Mouse (Mus musculus) bone marrow macrophage, adult 2 months (primary cell): ENCODE measurements around the gene Cdc37l1.

Experiments
- CTCF ChIP-seq: IDR thresholded peaks from 2 replicates; pipeline ENCODE4 v1.5.1; 2012; ENCODE audit warnings: low read depth, mild to moderate bottlenecking, low read length, moderate library complexity
- POLR2A ChIP-seq: IDR thresholded peaks from 2 replicates; pipeline ENCODE4 v1.6.1; 2012; ENCODE audit warnings: mild to moderate bottlenecking, low read depth, low read length, borderline replicate concordance

- TF ChIP-seq CTCF, result no peak
- no peak for TF ChIP-seq POLR2A
Measured at GRCm38 (mm10) chr19:29074802-29075201, 84.7 kb downstream of the Cdc37l1 start.
